Mouse (Mus musculus): ENCODE measurements around the gene Tbck. TPM values are rescaled to one million over a fixed set of nuclear protein-coding genes. Genes with fewer than 3 reads are reported as not detected.

Tbck gene
- polyA plus RNA-seq, 1 experiment from 2014 or later = 34.4 TPM

- Histone ChIP-seq H3K27ac (replicated peaks) (no peak overlapping the region), H3K27me3 (no peaks in the 10 kb centered on the region), H3K4me2 (no peak overlapping the region), H3K9ac (no peak overlapping the region), H3K4me1 (replicated peaks) (no peaks in the 10 kb centered on the region), H3K36me3 (peaks cover 44% of the 10 kb centered on the region), H3K4me3 (no peak overlapping the region), H3K9me3 (0 out of 2 replicates have a peak, but pooled peaks cover 2% of the 10 kb centered on the region)
- ATAC-seq (ENCODE audit: low read depth) = no peak
- 95% methylated on average over 6 of the region's 6 CpGs for WGBS
These were observed 158.7 kb downstream of the Tbck start for GRCm38 (mm10) chr3:132842676-132843075.

- WGBS = 83% methylated on average over 7 of the region's 7 CpGs
These were observed 165.7 kb downstream of the Tbck start for GRCm38 (mm10) chr3:132849669-132850068.

GRCm38 (mm10) chr3:132850431-132850830 is 166.5 kb downstream of the Tbck start:
- WGBS = 88% methylated on average over 2 of the region's 2 CpGs
- no peak overlapping the region for H3K9ac ChIP-seq
- no peak overlapping the region for H3K4me3 ChIP-seq
- no peaks in the 10 kb centered on the region for H3K4me1 ChIP-seq (replicated peaks)
- H3K36me3 ChIP-seq = no peaks in the 10 kb centered on the region
- no peaks in the 10 kb centered on the region for H3K9me3 ChIP-seq
- ATAC-seq (ENCODE audit: low read depth) = no peak
- no peak overlapping the region for H3K4me2 ChIP-seq
- H3K27ac ChIP-seq (replicated peaks) = no peak overlapping the region
- H3K27me3 ChIP-seq = no peaks in the 10 kb centered on the region

More at GRCm38 (mm10) chr3:132849669-132850068, 165.7 kb downstream of the Tbck start:
- H3K27me3 ChIP-seq = no peaks in the 10 kb centered on the region
- H3K9me3 ChIP-seq = no peaks in the 10 kb centered on the region
- ATAC-seq (ENCODE audit: low read depth) = no peak
- H3K27ac ChIP-seq (replicated peaks) = no peak overlapping the region
- H3K4me3 ChIP-seq = no peak overlapping the region
- no peak overlapping the region for H3K4me2 ChIP-seq
- H3K4me1 ChIP-seq (replicated peaks) = no peaks in the 10 kb centered on the region
- no peaks in the 10 kb centered on the region for H3K36me3 ChIP-seq
- H3K9ac ChIP-seq = no peak overlapping the region

GRCm38 (mm10) chr3:132851417-132851816 is 167.5 kb downstream of the Tbck start:
- H3K4me3 ChIP-seq = no peak overlapping the region
- WGBS = 80% methylated on average over 1 of the region's 1 CpGs
- H3K36me3 ChIP-seq = no peaks in the 10 kb centered on the region
- no peaks in the 10 kb centered on the region for H3K27me3 ChIP-seq
- no peaks in the 10 kb centered on the region for H3K4me1 ChIP-seq (replicated peaks)
- no peaks in the 10 kb centered on the region for H3K9me3 ChIP-seq
- no peak overlapping the region for H3K9ac ChIP-seq
- no peak overlapping the region for H3K4me2 ChIP-seq
- H3K27ac ChIP-seq (replicated peaks) = no peak overlapping the region
- ATAC-seq (ENCODE audit: low read depth) = no peak

GRCm38 (mm10) chr3:132851841-132852728 is 168.1 kb downstream of the Tbck start:
- Histone ChIP-seq H3K4me1 (replicated peaks) (no peaks in the 10 kb centered on the region), H3K27me3 (no peaks in the 10 kb centered on the region), H3K27ac (replicated peaks) (no peak overlapping the region), H3K4me3 (no peak overlapping the region), H3K36me3 (no peaks in the 10 kb centered on the region), H3K9me3 (no peaks in the 10 kb centered on the region), H3K9ac (no peak overlapping the region), H3K4me2 (no peak overlapping the region)
- no peak; the same call in 1 of the 2 replicates for ATAC-seq (ENCODE audit: low read depth)
- WGBS = 74% methylated on average over 28 of the region's 28 CpGs

- 86% methylated on average over 9 of the region's 9 CpGs for WGBS
- ATAC-seq (ENCODE audit: low read depth) = no peak
- H3K27ac ChIP-seq (replicated peaks) = no peak overlapping the region
- H3K4me2 ChIP-seq = no peak overlapping the region
- H3K9ac ChIP-seq = no peak overlapping the region
- no peaks in the 10 kb centered on the region for H3K9me3 ChIP-seq
- no peak overlapping the region for H3K4me3 ChIP-seq
- H3K36me3 ChIP-seq = no peaks in the 10 kb centered on the region
- H3K27me3 ChIP-seq = no peaks in the 10 kb centered on the region
- no peaks in the 10 kb centered on the region for H3K4me1 ChIP-seq (replicated peaks)
These were observed 170.3 kb downstream of the Tbck start for GRCm38 (mm10) chr3:132854271-132854670.

GRCm38 (mm10) chr3:132855458-132856212 is 171.7 kb downstream of the Tbck start:
- Histone ChIP-seq H3K4me3 (no peak overlapping the region), H3K27ac (replicated peaks) (no peak overlapping the region), H3K9me3 (no peaks in the 10 kb centered on the region), H3K36me3 (no peaks in the 10 kb centered on the region), H3K4me1 (replicated peaks) (no peaks in the 10 kb centered on the region), H3K4me2 (no peak overlapping the region), H3K9ac (no peak overlapping the region), H3K27me3 (no peaks in the 10 kb centered on the region)
- ATAC-seq (ENCODE audit: low read depth) = no peak
- WGBS = 75% methylated on average over 9 of the region's 9 CpGs

GRCm38 (mm10) chr3:132856651-132857050 is 172.7 kb downstream of the Tbck start:
- Histone ChIP-seq H3K4me1 (replicated peaks) (no peaks in the 10 kb centered on the region), H3K4me2 (no peak overlapping the region), H3K36me3 (no peaks in the 10 kb centered on the region), H3K9me3 (no peaks in the 10 kb centered on the region), H3K9ac (no peak overlapping the region), H3K27me3 (no peaks in the 10 kb centered on the region), H3K27ac (replicated peaks) (no peak overlapping the region), H3K4me3 (no peak overlapping the region)
- 70% methylated on average over 6 of the region's 6 CpGs for WGBS
- ATAC-seq (ENCODE audit: low read depth) = no peak

- no peak for ATAC-seq (ENCODE audit: low read depth)
- WGBS = 73% methylated on average over 11 of the region's 11 CpGs
- H3K9me3 ChIP-seq = no peaks in the 10 kb centered on the region
These were observed 174.9 kb downstream of the Tbck start for GRCm38 (mm10) chr3:132858849-132859248.

GRCm38 (mm10) chr3:132859573-132859972 is 175.6 kb downstream of the Tbck start:
- no peaks in the 10 kb centered on the region for H3K36me3 ChIP-seq
- no peak overlapping the region for H3K27ac ChIP-seq (replicated peaks)
- H3K4me1 ChIP-seq (replicated peaks) = no peaks in the 10 kb centered on the region
- no peak overlapping the region for H3K4me3 ChIP-seq
- 92% methylated on average over 7 of the region's 7 CpGs for WGBS
- H3K27me3 ChIP-seq = no peaks in the 10 kb centered on the region
- no peak for ATAC-seq (ENCODE audit: low read depth)
- no peaks in the 10 kb centered on the region for H3K9me3 ChIP-seq
- H3K4me2 ChIP-seq = no peak overlapping the region
- no peak overlapping the region for H3K9ac ChIP-seq

More at GRCm38 (mm10) chr3:132858849-132859248, 174.9 kb downstream of the Tbck start:
- H3K36me3 ChIP-seq = no peaks in the 10 kb centered on the region
- no peak overlapping the region for H3K9ac ChIP-seq
- no peak overlapping the region for H3K4me2 ChIP-seq
- no peak overlapping the region for H3K27ac ChIP-seq (replicated peaks)
- no peak overlapping the region for H3K4me3 ChIP-seq
- no peaks in the 10 kb centered on the region for H3K27me3 ChIP-seq
- no peaks in the 10 kb centered on the region for H3K4me1 ChIP-seq (replicated peaks)

- Histone ChIP-seq H3K27me3 (no peaks in the 10 kb centered on the region), H3K4me2 (no peak overlapping the region), H3K27ac (replicated peaks) (no peak overlapping the region), H3K4me3 (no peak overlapping the region), H3K9me3 (no peaks in the 10 kb centered on the region), H3K4me1 (replicated peaks) (no peaks in the 10 kb centered on the region), H3K9ac (no peak overlapping the region), H3K36me3 (no peaks in the 10 kb centered on the region)
- no peak for ATAC-seq (ENCODE audit: low read depth)
- 85% methylated on average over 8 of the region's 8 CpGs for WGBS
These were observed 176.9 kb downstream of the Tbck start for GRCm38 (mm10) chr3:132860796-132861195.

GRCm38 (mm10) chr3:132863843-132864242 is 179.9 kb downstream of the Tbck start:
- H3K36me3 ChIP-seq = no peaks in the 10 kb centered on the region
- no peak overlapping the region for H3K4me2 ChIP-seq
- no peaks in the 10 kb centered on the region for H3K27me3 ChIP-seq
- H3K9me3 ChIP-seq = no peaks in the 10 kb centered on the region
- no peak overlapping the region for H3K9ac ChIP-seq
- no peak overlapping the region for H3K4me3 ChIP-seq
- no peaks in the 10 kb centered on the region for H3K4me1 ChIP-seq (replicated peaks)
- no peak overlapping the region for H3K27ac ChIP-seq (replicated peaks)
- no peak for ATAC-seq (ENCODE audit: low read depth)
- 80% methylated on average over 13 of the region's 13 CpGs for WGBS
